Comparison of ENCODE assay signal across 8 mouse cellular contexts in the genomic region with DNA sequence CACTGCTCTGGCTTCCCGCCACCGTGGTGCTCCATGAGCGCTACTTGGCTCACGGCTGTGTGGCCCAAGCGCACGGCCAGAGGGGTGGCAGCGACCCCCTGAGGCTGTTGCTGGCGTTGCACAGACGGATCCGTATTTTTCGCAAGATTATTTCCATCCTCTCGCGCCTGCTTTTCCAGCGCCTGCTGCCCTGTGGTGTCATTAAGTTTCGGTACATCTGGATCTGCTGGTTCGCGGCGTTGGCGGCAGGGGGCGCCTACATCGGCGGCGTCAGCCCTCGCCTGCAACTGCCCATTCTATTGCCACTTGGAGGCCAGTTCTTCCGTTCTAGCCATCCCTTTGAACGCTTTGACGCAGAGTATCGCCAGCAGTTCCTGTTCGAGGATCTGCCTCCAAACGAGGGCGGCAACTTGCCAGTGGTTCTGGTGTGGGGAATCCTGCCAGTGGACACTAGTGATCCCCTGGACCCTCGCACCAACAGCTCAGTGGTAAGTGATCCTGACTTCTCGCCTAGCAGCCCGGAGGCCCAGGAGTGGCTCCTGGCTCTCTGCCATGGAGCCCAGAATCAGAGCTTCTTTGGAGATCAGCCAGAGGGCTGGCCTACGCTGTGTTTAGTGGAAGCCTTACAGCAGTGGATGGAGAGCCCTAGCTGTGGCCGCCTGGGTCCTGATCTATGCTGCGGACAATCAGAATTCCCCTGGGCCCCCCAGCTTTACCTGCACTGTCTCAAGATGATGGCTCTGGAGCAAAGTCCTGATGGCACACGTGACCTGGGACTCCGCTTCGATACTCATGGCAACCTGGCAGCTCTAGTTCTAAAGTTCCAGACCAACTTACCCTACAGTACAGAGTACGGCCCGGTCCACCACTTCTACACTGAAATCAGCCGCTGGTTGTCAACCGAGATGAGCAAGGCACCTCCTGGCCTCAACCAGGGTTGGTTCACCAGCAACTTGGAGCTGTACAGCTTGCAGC. TPM values are rescaled to one million over a fixed set of nuclear protein-coding genes. Genes with fewer than 3 reads are reported as not detected.
DNase-seq lines count a peak whose midpoint lies in the region; ATAC-seq and TF ChIP-seq lines count a peak whose summit lies in the region.

No protein-coding gene starts in this region.

- no peaks in the 10 kb centered on the region for H3K36me3 ChIP-seq in forebrain, embryonic 11.5 days (ENCODE audit: control insufficient read depth, insufficient read depth, low read length)
- H3K36me3 ChIP-seq in heart, embryonic 16.5 days (ENCODE audit: control insufficient read depth, insufficient read depth) = no peaks in the 10 kb centered on the region
- H3K36me3 ChIP-seq in neural tube, embryonic 14.5 days (ENCODE audit: control insufficient read depth, insufficient read depth, low read length) = peaks cover 32% of the 10 kb centered on the region

- peak; percentile 65; the same call in 1 of the 2 replicates for ATAC-seq in cerebellum, adult (ENCODE audit: insufficient number of reproducible peaks, low FRiP score, low TSS enrichment)
- ATAC-seq in forebrain, embryonic 11.5 days (replicated peaks; ENCODE audit: low FRiP score) = no peak; the same call in 1 of the 2 replicates
- peak; percentile 76 for ATAC-seq in heart, embryonic 16.5 days (replicated peaks; ENCODE audit: extremely low read depth, insufficient read depth, low FRiP score)
- ATAC-seq in neural tube, embryonic 14.5 days (ENCODE audit: low read depth) = peak; percentile 62; the same call in 1 of the 2 replicates

- H3K4me2 ChIP-seq in forebrain, embryonic 11.5 days (ENCODE audit: low read depth, low read length, severe bottlenecking) = peak overlapping the region; percentile 40
- peak overlapping the region; percentile 52 for H3K4me2 ChIP-seq in heart, embryonic 16.5 days (ENCODE audit: low read depth, low read length)
- peak overlapping the region; percentile 15; the same call in 1 of the 2 replicates for H3K4me2 ChIP-seq in neural tube, embryonic 14.5 days (ENCODE audit: low read depth, low read length)

- peak; percentile 43 for TF ChIP-seq CTCF in lung, adult 2 months (IDR thresholded peaks at IDR 0.05; ENCODE audit: insufficient read depth, low read length)

- WGBS in forebrain, embryonic 11.5 days = 28% methylated on average over 44 of the region's 44 CpGs
- 21% methylated on average over 44 of the region's 44 CpGs for WGBS in heart, embryonic 16.5 days
- WGBS in lung, adult 2 months = 22% methylated on average over 44 of the region's 44 CpGs
- WGBS in neural tube, embryonic 14.5 days = 24% methylated on average over 44 of the region's 44 CpGs

- H3K27me3 ChIP-seq in forebrain, embryonic 11.5 days (ENCODE audit: control insufficient read depth, insufficient read depth, low read length) = no peaks in the 10 kb centered on the region; the same call in 1 of the 2 replicates
- peaks cover 7% of the 10 kb centered on the region for H3K27me3 ChIP-seq in heart, embryonic 16.5 days (ENCODE audit: control insufficient read depth, insufficient read depth, low read length)
- no peaks in the 10 kb centered on the region for H3K27me3 ChIP-seq in neural tube, embryonic 14.5 days (ENCODE audit: control insufficient read depth, insufficient read depth, low read length)

- H3K4me3 ChIP-seq in forebrain, embryonic 11.5 days (ENCODE audit: low read depth, low read length) = no peak overlapping the region
- H3K4me3 ChIP-seq in heart, embryonic 16.5 days (ENCODE audit: low read length) = peak overlapping the region; percentile 37
- peak overlapping the region; percentile 23 for H3K4me3 ChIP-seq in lung, adult 2 months (replicated peaks; ENCODE audit: extremely low read depth, low read depth, low read length)
- H3K4me3 ChIP-seq in neural tube, embryonic 14.5 days (ENCODE audit: low read depth, low read length) = no peak overlapping the region

- no peak overlapping the region for H3K9ac ChIP-seq in forebrain, embryonic 11.5 days (ENCODE audit: low read length)
- peak overlapping the region; percentile 44 for H3K9ac ChIP-seq in heart, embryonic 16.5 days (ENCODE audit: low read length)
- no peak overlapping the region for H3K9ac ChIP-seq in neural tube, embryonic 14.5 days (replicated peaks; ENCODE audit: low read depth, low read length)

- 0 out of 2 replicates have a peak, but pooled peaks cover 4% of the 10 kb centered on the region for H3K4me1 ChIP-seq in forebrain, embryonic 11.5 days (replicated peaks; ENCODE audit: control insufficient read depth, insufficient read depth, low read length)
- peaks cover 8% of the 10 kb centered on the region; the same call in 1 of the 2 replicates for H3K4me1 ChIP-seq in heart, embryonic 16.5 days (ENCODE audit: control insufficient read depth, insufficient read depth, low read length)
- H3K4me1 ChIP-seq in lung, adult 2 months (ENCODE audit: control insufficient read depth, insufficient read depth, low read length) = no peaks in the 10 kb centered on the region
- 0 out of 2 replicates have a peak, but pooled peaks cover 6% of the 10 kb centered on the region for H3K4me1 ChIP-seq in neural tube, embryonic 14.5 days (ENCODE audit: control insufficient read depth, insufficient read depth, low read length)

- no peaks in the 10 kb centered on the region for H3K9me3 ChIP-seq in forebrain, embryonic 11.5 days (ENCODE audit: control insufficient read depth, low read length)
- no peaks in the 10 kb centered on the region for H3K9me3 ChIP-seq in heart, embryonic 16.5 days (replicated peaks; ENCODE audit: control insufficient read depth, low read length)
- no peaks in the 10 kb centered on the region for H3K9me3 ChIP-seq in neural tube, embryonic 14.5 days (ENCODE audit: control insufficient read depth, low read length)

- H3K27ac ChIP-seq in forebrain, embryonic 11.5 days (ENCODE audit: low read depth, low read length) = no peak overlapping the region
- no peak overlapping the region for H3K27ac ChIP-seq in heart, embryonic 16.5 days (ENCODE audit: low read length)
- no peak overlapping the region for H3K27ac ChIP-seq in neural tube, embryonic 14.5 days (ENCODE audit: low read depth, low read length)

- TF ChIP-seq POLR2A in lung, adult 2 months (IDR thresholded peaks at IDR 0.05; ENCODE audit: borderline replicate concordance, extremely low read depth, low read depth, low read length) = no peak

- DNase-seq in Muller cell, postnatal 12 days (ENCODE audit: inconsistent ontology term) = peak; percentile 69
- DNase-seq in forebrain, embryonic 11.5 days (ENCODE audit: low spot score) = peak; percentile 80
- DNase-seq in kidney, postnatal 25 days = peak; percentile 76
- DNase-seq in lung, adult 2 months = peak; percentile 72
- DNase-seq in thymus, postnatal 4 days = peak; percentile 69

RNA-seq across cellular contexts. Expression of a gene that starts 11.3 kb away (rescaled TPM):
- polyA plus RNA-seq in forebrain, embryonic 11.5 days (2014; fragmentation: Nextera tagmentation; extraction: Ambion mirVana) = 5.4 and 5.9 TPM in 2 replicates
- 0.10 and 0.24 TPM in 2 replicates for polyA plus RNA-seq in heart, embryonic 16.5 days (2015; fragmentation: Nextera tagmentation; extraction: Ambion mirVana)
- polyA plus RNA-seq in lung, adult 2 months (2012; rRNA removed) = 5.8 and 9.2 TPM in 2 replicates
- 59.4 and 66.8 TPM in 2 replicates for polyA plus RNA-seq in neural tube, embryonic 14.5 days (2014; fragmentation: Nextera tagmentation; extraction: Ambion mirVana)

RNA-seq across cellular contexts. Expression of a gene that starts 18.3 kb away (rescaled TPM):
- not detected in 2 replicates for polyA plus RNA-seq in forebrain, embryonic 11.5 days (2014; fragmentation: Nextera tagmentation; extraction: Ambion mirVana)
- 1.2 TPM in 1 of 2 replicates, not detected in the other for polyA plus RNA-seq in heart, embryonic 16.5 days (2015; fragmentation: Nextera tagmentation; extraction: Ambion mirVana)
- 2.2 and 70.4 TPM in 2 replicates for polyA plus RNA-seq in lung, adult 2 months (2012; rRNA removed)
- not detected in 2 replicates for polyA plus RNA-seq in neural tube, embryonic 14.5 days (2014; fragmentation: Nextera tagmentation; extraction: Ambion mirVana)

RNA-seq across cellular contexts. Expression of a gene that starts 23.0 kb away (rescaled TPM):
- polyA plus RNA-seq in forebrain, embryonic 11.5 days (2014; fragmentation: Nextera tagmentation; extraction: Ambion mirVana) = 196 and 202 TPM in 2 replicates
- polyA plus RNA-seq in heart, embryonic 16.5 days (2015; fragmentation: Nextera tagmentation; extraction: Ambion mirVana) = 90.7 and 94.0 TPM in 2 replicates
- polyA plus RNA-seq in lung, adult 2 months (2012; rRNA removed) = 0.70 and 1.0 TPM in 2 replicates
- polyA plus RNA-seq in neural tube, embryonic 14.5 days (2014; fragmentation: Nextera tagmentation; extraction: Ambion mirVana) = 7.2 and 11.5 TPM in 2 replicates

RNA-seq across cellular contexts. Expression of a gene that starts 28.4 kb away (rescaled TPM):
- 0.36 and 0.87 TPM in 2 replicates for polyA plus RNA-seq in forebrain, embryonic 11.5 days (2014; fragmentation: Nextera tagmentation; extraction: Ambion mirVana)
- polyA plus RNA-seq in heart, embryonic 16.5 days (2015; fragmentation: Nextera tagmentation; extraction: Ambion mirVana) = 2.0 and 3.2 TPM in 2 replicates
- 20.8 and 27.6 TPM in 2 replicates for polyA plus RNA-seq in lung, adult 2 months (2012; rRNA removed)
- 0.60 and 0.64 TPM in 2 replicates for polyA plus RNA-seq in neural tube, embryonic 14.5 days (2014; fragmentation: Nextera tagmentation; extraction: Ambion mirVana)

RNA-seq across cellular contexts. Expression of a gene that starts 45.3 kb away (rescaled TPM):
- polyA plus RNA-seq in forebrain, embryonic 11.5 days (2014; fragmentation: Nextera tagmentation; extraction: Ambion mirVana) = 28.6 and 30.4 TPM in 2 replicates
- polyA plus RNA-seq in heart, embryonic 16.5 days (2015; fragmentation: Nextera tagmentation; extraction: Ambion mirVana) = 45.2 and 47.3 TPM in 2 replicates
- 18.1 and 23.5 TPM in 2 replicates for polyA plus RNA-seq in lung, adult 2 months (2012; rRNA removed)
- 29.4 and 32.3 TPM in 2 replicates for polyA plus RNA-seq in neural tube, embryonic 14.5 days (2014; fragmentation: Nextera tagmentation; extraction: Ambion mirVana)

Comparison
In these comparisons a context has a peak if more than half of its experiments do, and no peak if none do; other contexts are left out.
1. H3K4me3 ChIP-seq: peak in heart, embryonic 16.5 days (single experiment) and lung, adult 2 months (single experiment); none in forebrain, embryonic 11.5 days (single experiment) and neural tube, embryonic 14.5 days (single experiment).
2. Peak in every context shown above with its lines, with median percentiles within 50 percentile points of each other: DNase-seq and H3K4me2 ChIP-seq.